Mouse (Mus musculus): Measurements from ENCODE around the gene Sun1. TPM values are rescaled to one million over a fixed set of nuclear protein-coding genes. Genes with fewer than 3 reads are reported as not detected.

Sun1 gene
- total RNA-seq, 2 experiments from 2014 or later: 21.5 to 37.2 TPM

GRCm38 (mm10) chr5:139283460-139284180, 83.2 kb downstream of the Sun1 start:
- ATAC-seq (replicated peaks; ENCODE audit: poor library complexity): no peak

DNA sequence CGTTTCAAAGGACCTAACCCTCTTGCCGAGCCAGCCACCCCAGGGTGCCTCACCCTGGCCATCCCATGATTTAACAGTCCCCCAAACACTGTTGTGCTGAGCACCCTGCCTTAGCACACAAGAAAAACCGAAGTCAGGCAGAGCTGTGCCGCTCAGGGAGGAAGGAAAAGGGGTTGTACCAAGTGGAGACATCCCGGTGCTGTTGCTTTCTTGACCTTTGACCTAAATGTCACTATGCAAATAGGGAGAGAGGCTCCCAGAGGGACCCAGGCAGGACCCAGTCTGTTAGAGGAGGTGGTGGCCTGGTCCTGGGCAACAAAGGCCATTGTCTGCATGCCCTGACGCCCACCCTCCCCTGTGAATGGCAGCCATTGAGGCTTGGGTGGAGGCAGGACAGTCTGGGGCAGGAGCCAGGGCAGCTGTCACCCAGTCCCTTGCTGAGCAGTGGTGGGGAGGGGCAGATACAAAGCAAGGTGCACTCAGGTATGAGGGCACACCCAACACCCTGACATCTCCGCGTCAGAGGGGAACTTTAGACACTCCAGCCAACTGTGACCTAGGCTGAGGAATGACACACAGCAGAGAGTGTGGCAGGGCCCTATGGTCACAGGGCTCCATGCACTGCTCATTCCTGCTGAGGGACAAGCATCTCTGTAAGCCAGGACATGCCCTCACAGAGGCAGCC, 85.1 kb downstream of the Sun1 start:
- ATAC-seq (replicated peaks; ENCODE audit: poor library complexity): no peak

GRCm38 (mm10) chr5:139286142-139286941, 85.9 kb downstream of the Sun1 start:
- peak; percentile 22; the same call in 1 of the 2 replicates for ATAC-seq (replicated peaks; ENCODE audit: poor library complexity)

DNA sequence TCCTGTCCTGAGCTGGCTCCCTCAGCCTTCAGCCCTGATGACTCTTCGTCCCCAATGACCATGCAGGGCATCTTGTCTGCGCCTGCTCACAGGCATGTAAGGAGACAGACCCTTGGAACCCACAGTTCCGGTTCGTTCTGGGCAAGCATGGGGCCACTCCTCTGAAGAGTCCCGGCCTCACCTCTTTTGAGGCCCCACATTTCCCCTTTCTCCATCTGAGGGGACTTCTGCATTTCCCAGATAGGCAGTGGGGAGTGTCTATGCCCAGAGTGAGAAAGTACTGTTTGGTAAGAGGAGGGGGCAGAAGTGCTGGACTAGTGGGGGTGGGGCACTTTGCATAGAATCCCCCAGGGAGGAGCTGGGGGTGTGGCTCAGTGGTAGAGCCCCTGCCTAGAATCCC, 86.7 kb downstream of the Sun1 start:
- ATAC-seq (replicated peaks; ENCODE audit: poor library complexity): peak; percentile 72

DNA sequence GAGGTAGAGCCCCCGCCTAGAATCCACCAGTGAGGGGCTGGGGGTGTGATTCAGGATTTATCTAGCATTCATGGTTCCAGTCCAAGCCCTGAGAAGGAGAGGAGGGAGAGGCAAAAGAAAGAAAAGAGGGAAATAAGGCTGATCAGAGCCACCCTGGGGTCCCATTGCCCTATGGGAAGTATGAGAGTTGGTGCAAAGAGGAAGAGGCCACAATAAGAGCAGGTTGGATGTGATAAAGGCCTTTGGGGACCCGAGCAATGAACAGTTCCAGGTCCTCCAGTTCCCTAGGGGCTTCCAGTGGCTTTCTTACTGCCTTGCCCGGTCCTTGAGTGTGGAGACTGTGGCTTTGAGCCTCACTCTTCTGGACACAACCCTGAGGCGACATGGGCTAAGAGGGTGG, 87.3 kb downstream of the Sun1 start:
- ATAC-seq (replicated peaks; ENCODE audit: poor library complexity): no peak

GRCm38 (mm10) chr5:139288591-139288990, 88.2 kb downstream of the Sun1 start:
- ATAC-seq (replicated peaks; ENCODE audit: poor library complexity): no peak

- ATAC-seq (replicated peaks; ENCODE audit: poor library complexity): no peak
These were observed 90.2 kb downstream of the Sun1 start for GRCm38 (mm10) chr5:139290467-139291259.

GRCm38 (mm10) chr5:139291811-139292560, 91.5 kb downstream of the Sun1 start:
- no peak for ATAC-seq (replicated peaks; ENCODE audit: poor library complexity)

- no peak for ATAC-seq (replicated peaks; ENCODE audit: poor library complexity)
These were observed 93.7 kb downstream of the Sun1 start for GRCm38 (mm10) chr5:139294089-139294488.

GRCm38 (mm10) chr5:139297092-139297491, 96.7 kb downstream of the Sun1 start:
- ATAC-seq (replicated peaks; ENCODE audit: poor library complexity): no peak

DNA sequence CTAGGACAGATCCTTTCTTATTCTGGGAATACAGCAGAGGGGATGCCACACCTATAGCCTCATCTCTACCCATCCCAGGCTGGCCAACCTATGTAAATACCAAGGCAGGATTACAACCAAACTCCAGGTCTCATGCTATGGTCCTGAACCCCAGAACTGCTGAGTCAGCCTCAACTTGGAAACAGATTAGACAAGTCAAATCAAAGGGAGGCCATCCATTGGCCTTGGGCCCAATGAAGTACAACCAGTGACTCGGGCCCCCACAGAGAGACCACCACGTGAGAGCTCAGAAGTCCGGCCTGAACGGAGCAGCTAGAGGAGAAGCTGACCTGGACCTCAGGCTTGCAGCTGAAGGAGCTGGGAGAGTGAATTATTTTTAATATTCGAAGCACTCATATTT, 97.3 kb downstream of the Sun1 start:
- no peak for ATAC-seq (replicated peaks; ENCODE audit: poor library complexity)

Other genes with a start within 250 kb of the Sun1 start
- 0.25 and 0.71 TPM in 2 replicates for gene Pdgfa, start 203.3 kb upstream of the Sun1 start, total RNA-seq (2015)
- gene Pdgfa, start 203.3 kb upstream of the Sun1 start, total RNA-seq (2017): 1.3 TPM in 1 of 2 replicates, not detected in the other
- gene Prkar1b, start 50.6 kb upstream of the Sun1 start, total RNA-seq (2015): 0.81 and 2.6 TPM in 2 replicates
- gene Prkar1b, start 50.6 kb upstream of the Sun1 start, total RNA-seq (2017): 0.21 and 0.64 TPM in 2 replicates
- 11.6 and 15.8 TPM in 2 replicates for gene Dnaaf5, start 50.4 kb upstream of the Sun1 start, total RNA-seq (2015)
- 8.1 and 9.3 TPM in 2 replicates for gene Dnaaf5, start 50.4 kb upstream of the Sun1 start, total RNA-seq (2017)
- 23.0 and 39.2 TPM in 2 replicates for gene Get4, start 51.7 kb downstream of the Sun1 start, total RNA-seq (2015)
- gene Get4, start 51.7 kb downstream of the Sun1 start, total RNA-seq (2017): 17.4 and 27.4 TPM in 2 replicates
- 23.8 and 27.4 TPM in 2 replicates for gene Adap1, start 125.0 kb downstream of the Sun1 start, total RNA-seq (2015)
- gene Adap1, start 125.0 kb downstream of the Sun1 start, total RNA-seq (2017): 29.9 and 47.0 TPM in 2 replicates
- 30.3 and 32.1 TPM in 2 replicates for gene Cox19, start 150.8 kb downstream of the Sun1 start, total RNA-seq (2015)
- 27.1 and 29.3 TPM in 2 replicates for gene Cox19, start 150.8 kb downstream of the Sun1 start, total RNA-seq (2017)
- not detected in 2 replicates for gene Cyp2w1, start 152.0 kb downstream of the Sun1 start, total RNA-seq (2015)
- gene Cyp2w1, start 152.0 kb downstream of the Sun1 start, total RNA-seq (2017): not detected in 2 replicates
- 6.0 and 6.3 TPM in 2 replicates for gene Gpr146, start 177.1 kb downstream of the Sun1 start, total RNA-seq (2015)
- gene Gpr146, start 177.1 kb downstream of the Sun1 start, total RNA-seq (2017): 5.7 and 6.7 TPM in 2 replicates
- 1.8 and 2.3 TPM in 2 replicates for gene C130050O18Rik, start 204.6 kb downstream of the Sun1 start, total RNA-seq (2015)
- 1.3 and 2.1 TPM in 2 replicates for gene C130050O18Rik, start 204.6 kb downstream of the Sun1 start, total RNA-seq (2017)
- gene Gper1, start 222.5 kb downstream of the Sun1 start, total RNA-seq (2015): not detected in 2 replicates
- gene Gper1, start 222.5 kb downstream of the Sun1 start, total RNA-seq (2017): not detected in 2 replicates